Mouse (Mus musculus): Measurements from ENCODE around the gene Hoxd8. TPM values are rescaled to one million over a fixed set of nuclear protein-coding genes. Genes with fewer than 3 reads are reported as not detected.

Gene Hoxd8
- polyA plus RNA-seq, 1 experiment from 2014 or later, result 0.42 TPM

DNA sequence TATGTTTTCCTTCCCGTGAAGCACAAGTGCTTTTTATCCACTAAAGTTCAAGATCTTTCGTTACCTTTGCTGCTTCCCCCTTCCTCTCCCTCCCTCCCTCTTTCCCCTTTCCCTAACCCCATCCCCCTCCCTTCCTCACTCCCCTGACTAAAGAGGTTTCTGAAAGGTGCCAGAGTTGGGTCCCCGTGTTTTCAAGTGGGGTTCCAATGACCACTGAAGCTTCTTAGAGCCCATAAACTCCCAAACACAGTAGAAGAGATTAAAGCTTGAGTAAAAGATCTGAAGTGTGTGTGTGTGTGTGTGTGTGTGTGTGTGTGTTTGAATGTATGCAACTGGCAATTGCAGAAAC, 35.2 kb upstream of the Hoxd8 start:
- no peak overlapping the region for H3K27ac ChIP-seq (ENCODE audit: low read length)
- peaks cover 14% of the 10 kb centered on the region for H3K4me1 ChIP-seq (ENCODE audit: control insufficient read depth, insufficient read depth, low read length)
- 5% methylated on average over 3 of the region's 3 CpGs for WGBS
- peaks cover 93% of the 10 kb centered on the region for H3K27me3 ChIP-seq (ENCODE audit: control insufficient read depth, insufficient read depth, low read length)
- no peak overlapping the region for H3K9ac ChIP-seq (ENCODE audit: low read length)
- no peaks in the 10 kb centered on the region for H3K36me3 ChIP-seq (ENCODE audit: control insufficient read depth, insufficient read depth)
- no peak for ATAC-seq (replicated peaks; ENCODE audit: extremely low read depth, insufficient read depth, low FRiP score)
- no peak overlapping the region for H3K4me2 ChIP-seq (ENCODE audit: low read depth, low read length)
- H3K4me3 ChIP-seq (ENCODE audit: low read length), result no peak overlapping the region
- H3K9me3 ChIP-seq (replicated peaks; ENCODE audit: control insufficient read depth, low read length), result no peaks in the 10 kb centered on the region

DNA sequence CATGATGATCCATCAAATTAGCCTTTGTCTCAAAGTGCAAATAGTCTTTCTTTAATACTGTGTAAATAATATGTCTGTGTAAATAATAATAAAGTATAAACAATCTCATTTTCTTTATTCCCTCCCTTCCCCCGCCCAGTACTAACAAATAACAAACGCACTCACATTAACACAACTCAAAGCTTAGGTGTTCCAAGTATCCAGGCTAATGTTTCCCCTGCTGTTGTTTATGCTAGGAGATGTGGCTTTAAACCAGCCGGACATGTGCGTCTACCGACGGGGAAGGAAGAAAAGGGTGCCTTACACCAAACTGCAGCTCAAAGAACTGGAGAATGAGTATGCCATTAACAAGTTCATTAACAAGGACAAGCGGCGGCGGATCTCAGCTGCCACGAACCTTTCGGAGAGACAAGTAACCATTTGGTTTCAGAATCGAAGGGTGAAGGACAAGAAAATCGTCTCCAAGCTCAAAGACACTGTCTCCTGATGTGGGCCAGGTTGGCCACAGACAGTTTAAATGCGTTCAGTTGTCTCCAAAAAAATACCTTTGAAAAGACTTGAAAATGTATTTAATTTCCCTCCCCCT, 34.7 kb upstream of the Hoxd8 start:
- Histone ChIP-seq H3K4me2 (ENCODE audit: low read depth, low read length) (no peak overlapping the region), H3K27me3 (ENCODE audit: control insufficient read depth, insufficient read depth, low read length) (peaks cover 93% of the 10 kb centered on the region), H3K9me3 (replicated peaks; ENCODE audit: control insufficient read depth, low read length) (no peaks in the 10 kb centered on the region), H3K36me3 (ENCODE audit: control insufficient read depth, insufficient read depth) (no peaks in the 10 kb centered on the region), H3K4me3 (ENCODE audit: low read length) (no peak overlapping the region), H3K27ac (ENCODE audit: low read length) (no peak overlapping the region), H3K4me1 (ENCODE audit: control insufficient read depth, insufficient read depth, low read length) (peaks cover 14% of the 10 kb centered on the region), H3K9ac (ENCODE audit: low read length) (no peak overlapping the region)
- no peak for ATAC-seq (replicated peaks; ENCODE audit: extremely low read depth, insufficient read depth, low FRiP score)
- WGBS, result 3% methylated on average over 14 of the region's 14 CpGs

DNA sequence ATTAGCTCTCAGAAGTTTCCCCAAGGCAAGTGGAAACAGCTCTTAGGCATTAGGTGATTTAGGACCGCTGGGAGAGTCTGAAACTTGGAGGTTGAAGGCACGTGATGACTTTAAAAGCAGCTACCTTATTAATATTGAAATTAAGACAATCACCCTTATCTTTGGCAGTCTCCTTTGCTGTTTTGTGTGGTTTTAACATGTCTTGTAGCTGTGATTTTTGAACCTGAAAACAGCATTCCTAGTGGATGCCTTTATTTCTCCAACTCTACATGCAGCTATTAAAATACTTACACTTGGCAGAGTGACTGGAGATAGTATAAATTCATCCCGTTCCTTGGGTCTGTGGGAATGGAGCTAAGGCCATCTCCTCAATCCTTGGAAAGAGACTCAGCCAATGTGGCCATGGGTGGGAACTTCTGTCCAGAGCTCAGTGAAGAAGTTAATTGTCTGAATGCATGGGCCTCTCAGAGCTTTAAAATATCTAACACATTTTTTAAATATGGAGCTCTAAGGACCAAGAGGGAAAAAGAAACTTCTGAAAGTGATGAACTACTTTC, 33.7 kb upstream of the Hoxd8 start:
- Histone ChIP-seq H3K4me3 (ENCODE audit: low read length) (no peak overlapping the region), H3K36me3 (ENCODE audit: control insufficient read depth, insufficient read depth) (no peaks in the 10 kb centered on the region), H3K27ac (ENCODE audit: low read length) (no peak overlapping the region), H3K4me2 (ENCODE audit: low read depth, low read length) (no peak overlapping the region), H3K9me3 (replicated peaks; ENCODE audit: control insufficient read depth, low read length) (no peaks in the 10 kb centered on the region), H3K27me3 (ENCODE audit: control insufficient read depth, insufficient read depth, low read length) (peaks cover 95% of the 10 kb centered on the region), H3K9ac (ENCODE audit: low read length) (no peak overlapping the region), H3K4me1 (ENCODE audit: control insufficient read depth, insufficient read depth, low read length) (peaks cover 14% of the 10 kb centered on the region)
- no peak for ATAC-seq (replicated peaks; ENCODE audit: extremely low read depth, insufficient read depth, low FRiP score)
- 2% methylated on average over 3 of the region's 3 CpGs for WGBS

DNA sequence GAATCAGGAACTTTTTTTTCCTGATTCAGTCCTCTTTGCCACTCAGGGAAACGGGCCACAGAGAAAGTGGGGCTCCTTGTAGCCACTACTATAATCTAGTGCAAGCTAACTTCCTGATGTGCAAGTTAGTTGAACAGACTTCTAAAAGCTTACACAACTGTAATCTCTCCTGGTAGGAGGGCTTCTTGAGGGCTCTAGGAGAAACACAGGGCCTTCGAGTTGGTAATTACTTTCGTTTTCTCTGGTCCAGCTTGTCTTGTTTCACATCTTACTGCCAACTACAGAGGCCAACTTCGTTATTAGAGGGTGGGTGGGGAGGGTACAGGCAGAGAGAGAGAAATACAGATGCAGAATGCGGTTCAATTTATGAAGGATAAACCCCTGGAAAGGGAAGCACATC, 32.6 kb upstream of the Hoxd8 start:
- Histone ChIP-seq H3K9me3 (replicated peaks; ENCODE audit: control insufficient read depth, low read length) (no peaks in the 10 kb centered on the region), H3K9ac (ENCODE audit: low read length) (no peak overlapping the region), H3K27me3 (ENCODE audit: control insufficient read depth, insufficient read depth, low read length) (peaks cover 97% of the 10 kb centered on the region), H3K27ac (ENCODE audit: low read length) (no peak overlapping the region), H3K4me3 (ENCODE audit: low read length) (peak overlapping the region; percentile 8; the same call in 1 of the 2 replicates), H3K4me2 (ENCODE audit: low read depth, low read length) (peak overlapping the region; percentile 64; the same call in 1 of the 2 replicates), H3K36me3 (ENCODE audit: control insufficient read depth, insufficient read depth) (no peaks in the 10 kb centered on the region), H3K4me1 (ENCODE audit: control insufficient read depth, insufficient read depth, low read length) (peaks cover 14% of the 10 kb centered on the region)
- 16% methylated on average over 5 of the region's 5 CpGs for WGBS
- no peak for ATAC-seq (replicated peaks; ENCODE audit: extremely low read depth, insufficient read depth, low FRiP score)

DNA sequence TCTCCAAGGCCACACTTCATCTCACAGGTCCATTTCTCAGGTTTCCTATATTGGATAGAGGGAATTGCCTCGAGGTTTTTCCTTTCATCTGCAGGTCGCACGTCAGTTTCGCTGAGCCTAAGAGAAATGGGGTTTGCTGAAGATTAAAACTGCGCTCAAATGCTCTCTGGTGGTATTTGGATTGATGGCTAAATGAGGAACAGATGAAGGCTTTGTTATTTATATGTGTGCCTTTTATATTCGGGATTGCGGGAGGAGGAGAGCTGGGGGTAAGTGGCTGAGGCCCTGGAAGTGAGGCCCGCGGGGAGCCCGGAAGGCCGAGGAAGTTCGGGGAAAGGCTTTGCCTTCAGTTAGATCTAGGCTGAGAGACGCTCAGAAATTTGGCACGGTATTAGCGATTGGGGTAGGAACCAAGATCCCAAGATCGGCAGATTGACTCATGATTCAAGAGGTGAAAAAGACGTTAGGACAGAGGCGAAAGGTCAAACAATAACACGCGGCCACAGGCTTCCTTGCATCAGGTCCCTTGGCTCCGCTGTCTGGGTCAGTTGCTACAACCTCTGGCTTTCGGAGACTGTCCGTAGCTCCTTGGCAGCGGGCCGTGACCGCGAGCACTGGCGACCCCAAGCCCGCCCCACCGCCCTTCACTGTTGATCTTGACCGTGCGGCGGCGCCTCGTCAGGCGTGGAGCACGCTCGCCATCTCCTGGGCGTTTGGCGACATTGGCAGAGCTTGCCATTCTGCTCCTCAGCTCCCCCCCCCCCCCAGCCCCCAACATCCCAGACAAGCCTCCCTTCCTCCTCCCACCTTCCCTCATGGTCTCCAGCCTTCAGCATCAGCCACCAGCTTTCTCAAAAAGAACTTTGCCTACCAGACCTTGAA, 31.7 kb upstream of the Hoxd8 start:
- no peaks in the 10 kb centered on the region for H3K36me3 ChIP-seq (ENCODE audit: control insufficient read depth, insufficient read depth)
- peak overlapping the region; percentile 41 for H3K4me3 ChIP-seq (ENCODE audit: low read length)
- 7% methylated on average over 40 of the region's 40 CpGs for WGBS
- peak; percentile 59; the same call in 1 of the 2 replicates for ATAC-seq (replicated peaks; ENCODE audit: extremely low read depth, insufficient read depth, low FRiP score)
- peaks cover 98% of the 10 kb centered on the region for H3K27me3 ChIP-seq (ENCODE audit: control insufficient read depth, insufficient read depth, low read length)
- no peak overlapping the region for H3K9ac ChIP-seq (ENCODE audit: low read length)
- peaks cover 13% of the 10 kb centered on the region for H3K4me1 ChIP-seq (ENCODE audit: control insufficient read depth, insufficient read depth, low read length)
- H3K27ac ChIP-seq (ENCODE audit: low read length), result no peak overlapping the region
- no peaks in the 10 kb centered on the region for H3K9me3 ChIP-seq (replicated peaks; ENCODE audit: control insufficient read depth, low read length)
- peak overlapping the region; percentile 64 for H3K4me2 ChIP-seq (ENCODE audit: low read depth, low read length)

DNA sequence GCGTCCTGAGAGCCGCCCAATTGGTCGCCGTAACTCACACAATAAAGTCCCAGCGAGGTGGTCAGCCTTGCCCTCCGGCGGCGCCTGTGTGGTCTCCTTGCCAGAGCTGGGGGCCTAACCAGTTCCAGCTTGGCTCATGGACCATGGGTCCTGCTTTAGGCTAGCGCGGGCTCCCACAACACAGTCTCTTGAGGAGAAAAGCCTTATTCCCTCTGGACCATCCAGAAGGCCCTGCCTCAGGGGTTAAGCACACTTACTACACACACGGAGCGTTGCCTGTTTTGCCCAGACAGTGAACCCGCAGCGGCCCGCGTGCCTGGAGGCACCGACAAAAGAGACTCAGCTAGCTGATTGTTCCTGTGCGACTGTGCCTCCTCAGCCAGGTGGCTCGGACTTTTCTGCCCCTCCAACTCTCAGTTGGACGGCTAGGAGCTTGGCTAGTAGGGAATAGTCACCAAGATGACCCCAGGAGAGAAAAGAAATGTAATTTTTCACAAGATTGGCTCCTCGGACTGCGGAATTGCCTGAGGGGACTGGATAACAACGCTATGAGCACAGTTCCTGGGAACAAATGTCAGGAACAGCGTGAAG, 30.5 kb upstream of the Hoxd8 start:
- Histone ChIP-seq H3K27me3 (ENCODE audit: control insufficient read depth, insufficient read depth, low read length) (peaks cover 97% of the 10 kb centered on the region), H3K27ac (ENCODE audit: low read length) (no peak overlapping the region), H3K4me2 (ENCODE audit: low read depth, low read length) (no peak overlapping the region), H3K36me3 (ENCODE audit: control insufficient read depth, insufficient read depth) (no peaks in the 10 kb centered on the region), H3K4me1 (ENCODE audit: control insufficient read depth, insufficient read depth, low read length) (peaks cover 3% of the 10 kb centered on the region; the same call in 1 of the 2 replicates), H3K9me3 (replicated peaks; ENCODE audit: control insufficient read depth, low read length) (no peaks in the 10 kb centered on the region), H3K9ac (ENCODE audit: low read length) (no peak overlapping the region), H3K4me3 (ENCODE audit: low read length) (no peak overlapping the region)
- 4% methylated on average over 24 of the region's 24 CpGs for WGBS
- ATAC-seq (replicated peaks; ENCODE audit: extremely low read depth, insufficient read depth, low FRiP score), result no peak

DNA sequence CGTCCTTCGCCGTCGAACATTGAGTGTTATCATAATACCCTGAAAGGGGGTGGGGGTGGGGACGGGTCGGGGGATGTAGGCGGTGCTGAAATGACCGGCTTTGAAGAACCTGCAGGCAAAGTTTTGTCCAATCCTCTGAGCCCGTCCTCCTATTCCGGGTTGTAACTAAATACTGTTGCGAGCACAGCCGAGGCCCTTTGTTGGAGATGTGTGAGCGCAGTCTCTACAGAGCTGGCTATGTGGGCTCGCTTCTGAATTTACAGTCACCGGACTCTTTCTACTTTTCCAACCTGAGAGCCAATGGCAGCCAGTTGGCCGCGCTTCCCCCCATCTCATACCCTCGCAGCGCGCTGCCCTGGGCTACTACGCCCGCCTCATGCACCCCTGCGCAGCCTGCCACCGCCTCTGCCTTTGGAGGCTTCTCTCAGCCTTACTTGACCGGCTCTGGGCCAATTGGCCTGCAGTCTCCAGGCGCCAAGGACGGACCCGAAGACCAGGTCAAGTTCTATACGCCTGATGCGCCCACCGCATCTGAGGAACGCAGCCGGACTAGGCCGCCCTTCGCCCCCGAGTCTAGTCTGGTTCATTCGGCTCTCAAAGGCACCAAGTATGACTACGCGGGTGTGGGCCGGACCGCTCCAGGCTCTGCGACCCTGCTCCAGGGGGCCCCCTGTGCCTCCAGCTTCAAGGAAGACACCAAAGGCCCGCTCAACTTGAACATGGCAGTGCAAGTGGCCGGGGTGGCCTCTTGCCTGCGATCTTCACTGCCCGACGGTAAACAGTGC, 29.3 kb upstream of the Hoxd8 start, which contains the start of gene Hoxd12:
Hoxd12 (plus strand) TSS at position 133 of the 785 bp plus-strand sequence.
- 2% methylated on average over 47 of the region's 47 CpGs for WGBS
- no peak within 1 kb of the TSS for H3K4me2 ChIP-seq (ENCODE audit: low read depth, low read length)
- no peak within 1 kb of the TSS for H3K27ac ChIP-seq (ENCODE audit: low read length)
- H3K27me3 ChIP-seq (ENCODE audit: control insufficient read depth, insufficient read depth, low read length), result peaks cover 97% of the 10 kb centered on the region
- no peaks in the 10 kb centered on the region for H3K36me3 ChIP-seq (ENCODE audit: control insufficient read depth, insufficient read depth)
- no peak within 1 kb of the TSS for H3K9ac ChIP-seq (ENCODE audit: low read length)
- H3K4me1 ChIP-seq (ENCODE audit: control insufficient read depth, insufficient read depth, low read length), result peaks cover 3% of the 10 kb centered on the region; the same call in 1 of the 2 replicates
- H3K9me3 ChIP-seq (replicated peaks; ENCODE audit: control insufficient read depth, low read length), result no peaks in the 10 kb centered on the region
- H3K4me3 ChIP-seq (ENCODE audit: low read length), result no peak within 1 kb of the TSS
- no peak for ATAC-seq (replicated peaks; ENCODE audit: extremely low read depth, insufficient read depth, low FRiP score)

DNA sequence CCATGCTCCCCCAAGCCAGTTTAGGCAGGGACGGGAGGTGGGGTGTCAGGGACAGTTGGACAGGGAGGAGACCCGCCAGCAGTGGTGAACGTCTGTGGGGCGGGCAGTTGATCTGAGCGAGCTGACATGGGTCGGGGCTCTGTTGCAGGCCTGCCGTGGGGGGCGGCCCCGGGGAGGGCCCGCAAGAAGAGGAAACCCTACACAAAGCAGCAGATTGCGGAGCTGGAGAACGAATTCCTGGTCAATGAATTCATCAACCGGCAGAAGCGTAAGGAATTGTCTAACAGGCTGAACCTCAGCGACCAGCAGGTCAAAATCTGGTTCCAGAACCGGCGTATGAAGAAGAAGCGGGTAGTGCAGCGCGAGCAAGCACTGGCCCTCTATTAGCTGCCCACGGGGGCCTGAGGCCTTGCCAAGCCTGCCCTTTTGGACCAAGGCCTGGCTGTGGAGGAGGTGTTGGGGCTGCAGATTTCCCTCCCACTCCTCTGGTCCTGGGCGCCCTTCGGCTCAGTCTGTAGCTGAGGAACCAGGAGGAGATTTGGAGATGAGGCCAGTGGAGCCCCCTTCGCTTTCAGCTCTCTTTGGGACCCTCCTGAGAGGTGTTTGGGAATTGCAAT, 28.6 kb upstream of the Hoxd8 start:
- Histone ChIP-seq H3K36me3 (ENCODE audit: control insufficient read depth, insufficient read depth) (no peaks in the 10 kb centered on the region), H3K9me3 (replicated peaks; ENCODE audit: control insufficient read depth, low read length) (no peaks in the 10 kb centered on the region), H3K4me1 (ENCODE audit: control insufficient read depth, insufficient read depth, low read length) (peaks cover 3% of the 10 kb centered on the region; the same call in 1 of the 2 replicates), H3K4me3 (ENCODE audit: low read length) (no peak overlapping the region), H3K9ac (ENCODE audit: low read length) (no peak overlapping the region), H3K27me3 (ENCODE audit: control insufficient read depth, insufficient read depth, low read length) (peaks cover 100% of the 10 kb centered on the region), H3K27ac (ENCODE audit: low read length) (no peak overlapping the region), H3K4me2 (ENCODE audit: low read depth, low read length) (no peak overlapping the region)
- 8% methylated on average over 24 of the region's 24 CpGs for WGBS
- ATAC-seq (replicated peaks; ENCODE audit: extremely low read depth, insufficient read depth, low FRiP score), result no peak
